Mouse (Mus musculus) inflammation-experienced regulatory T-cells, adult 6 months (primary cell): ENCODE data around the gene Gm11146. TPM values are rescaled to one million over a fixed set of nuclear protein-coding genes. Genes with fewer than 3 reads are reported as not detected.

Source experiments
- ATAC-seq: one replicate; pipeline ENCODE4 v1.8.0; 2017
- polyA plus RNA-seq, 3 experiments: library from polyadenylated mRNA; unstranded; fragments of 100-300 nt; shearing (Covaris generic); gene quantifications; one replicate each; pipeline ENCODE4 v1.2.1; 2017

Gm11146 gene
- polyA plus RNA-seq: not detected

GRCm38 (mm10) chr16:77601994-77602393 lies at the start of gene Gm11146:
Gene Gm11146 (minus strand): TSS chr16:77602094.
- ATAC-seq: no peak

GRCm38 (mm10) chr16:77650596-77650995 lies 48.7 kb upstream of the Gm11146 start:
- no peak for ATAC-seq

- no peak for ATAC-seq
These were observed 47.1 kb upstream of the Gm11146 start for GRCm38 (mm10) chr16:77649006-77649405.

GRCm38 (mm10) chr16:77648181-77648580 lies 46.3 kb upstream of the Gm11146 start:
- ATAC-seq: no peak

GRCm38 (mm10) chr16:77646146-77646545 lies 44.3 kb upstream of the Gm11146 start:
- ATAC-seq: no peak

GRCm38 (mm10) chr16:77644976-77645375 lies 43.1 kb upstream of the Gm11146 start:
- ATAC-seq: no peak

GRCm38 (mm10) chr16:77643871-77644720 lies 42.2 kb upstream of the Gm11146 start:
- peak; percentile 62 for ATAC-seq

- ATAC-seq: no peak
These were observed 41.4 kb upstream of the Gm11146 start for GRCm38 (mm10) chr16:77643036-77643870.

- ATAC-seq: no peak
These were observed 34.6 kb upstream of the Gm11146 start for GRCm38 (mm10) chr16:77636497-77636896.

- no peak for ATAC-seq
These were observed 30.5 kb upstream of the Gm11146 start for GRCm38 (mm10) chr16:77632315-77632881.

- no peak for ATAC-seq
These were observed 20.8 kb upstream of the Gm11146 start for GRCm38 (mm10) chr16:77622681-77623080.

- ATAC-seq: no peak
These were observed 687 bp upstream of the Gm11146 start for GRCm38 (mm10) chr16:77602581-77602980.

- no peak for ATAC-seq
These were observed 3.1 kb downstream of the Gm11146 start for GRCm38 (mm10) chr16:77598787-77599186.

GRCm38 (mm10) chr16:77596556-77596955 lies 5.3 kb downstream of the Gm11146 start:
- no peak for ATAC-seq

- ATAC-seq: no peak
These were observed 6.2 kb downstream of the Gm11146 start for GRCm38 (mm10) chr16:77595661-77596060.

- no peak for ATAC-seq
These were observed 7.3 kb downstream of the Gm11146 start for GRCm38 (mm10) chr16:77594553-77594952.

GRCm38 (mm10) chr16:77593828-77594421 lies 8.0 kb downstream of the Gm11146 start:
- no peak for ATAC-seq

- ATAC-seq: no peak
These were observed 8.9 kb downstream of the Gm11146 start for GRCm38 (mm10) chr16:77592986-77593385.

- ATAC-seq: no peak
These were observed 28.9 kb downstream of the Gm11146 start for GRCm38 (mm10) chr16:77573036-77573435.

- ATAC-seq: no peak
These were observed 32.4 kb downstream of the Gm11146 start for GRCm38 (mm10) chr16:77569457-77569856.

GRCm38 (mm10) chr16:77568384-77568783 lies 33.5 kb downstream of the Gm11146 start:
- no peak for ATAC-seq

- no peak for ATAC-seq
These were observed 39.0 kb downstream of the Gm11146 start for GRCm38 (mm10) chr16:77562852-77563251.
